Comparison of ENCODE assay signal across 11 mouse cellular contexts in the genomic region with DNA sequence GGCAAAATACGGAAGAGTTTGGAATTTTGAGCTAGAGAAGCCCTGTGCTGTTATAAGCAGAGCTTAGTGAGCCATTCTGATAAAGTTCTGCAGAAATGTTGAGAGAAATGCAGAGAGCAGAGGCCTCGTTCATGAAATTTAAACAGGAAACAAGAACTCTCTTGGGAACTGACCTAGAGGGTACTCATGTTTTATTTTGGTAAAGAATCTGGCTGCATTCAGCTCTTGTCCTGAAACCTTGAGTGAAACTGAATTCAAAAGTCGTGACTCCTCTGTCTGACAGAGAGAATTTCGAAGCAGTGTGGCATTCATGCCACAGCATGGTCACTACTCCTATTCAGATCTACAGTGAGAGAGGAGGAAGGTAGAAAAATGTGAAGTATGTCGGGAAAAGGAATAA. TPM values are rescaled to one million over a fixed set of nuclear protein-coding genes. Genes with fewer than 3 reads are reported as not detected.
DNase-seq lines count a peak whose midpoint lies in the region; ATAC-seq and TF ChIP-seq lines count a peak whose summit lies in the region.
"Had no signal": no experiment of that assay in that cellular context is flagged by ENCODE, and none has a peak within 500 bp of the region (broad histone marks: within the 10 kb centered on the region; RNA-seq: fewer than 3 reads in every experiment).

No protein-coding gene starts in this region.

- H3K4me3 ChIP-seq in heart, adult 2 months = no peak overlapping the region
- H3K4me3 ChIP-seq in kidney, postnatal 0 days (replicated peaks; ENCODE audit: low read depth, low read length) = no peak overlapping the region
- H3K4me3 ChIP-seq in limb, embryonic 13.5 days = no peak overlapping the region
- no peak overlapping the region for H3K4me3 ChIP-seq in thymus, adult 2 months (ENCODE audit: control insufficient read depth, insufficient read depth, low read length)
- H3K4me3 ChIP-seq: hindbrain, embryonic 13.5 days had no signal

- TF ChIP-seq POLR2A in heart, adult 2 months (IDR thresholded peaks at IDR 0.05; ENCODE audit: insufficient read depth, low read depth, low read length) = no peak
- no peak for TF ChIP-seq POLR2A in thymus, adult 2 months (IDR thresholded peaks at IDR 0.05; ENCODE audit: control insufficient read depth, extremely low read depth, insufficient read depth, low read length, poor library complexity)

- ATAC-seq in kidney, postnatal 0 days (replicated peaks; ENCODE audit: low FRiP score, low read depth) = no peak
- no peak for ATAC-seq in limb, embryonic 13.5 days (ENCODE audit: low FRiP score, low read depth)

- H3K27ac ChIP-seq in heart, adult 2 months = peak overlapping the region; percentile 56
- H3K27ac ChIP-seq in kidney, postnatal 0 days = peak overlapping the region; percentile 68
- H3K27ac ChIP-seq in limb, embryonic 13.5 days = peak overlapping the region; percentile 61; the same call in 1 of the 2 replicates
- no peak overlapping the region for H3K27ac ChIP-seq in thymus, adult 2 months (ENCODE audit: control insufficient read depth, insufficient read depth, low read length)
- H3K27ac ChIP-seq: hindbrain, embryonic 13.5 days had no signal

- TF ChIP-seq CTCF in heart, adult 2 months (IDR thresholded peaks at IDR 0.05) = no peak
- no peak for TF ChIP-seq CTCF in kidney, postnatal 0 days (IDR thresholded peaks at IDR 0.05; ENCODE audit: low read depth)
- TF ChIP-seq CTCF in thymus, adult 2 months (IDR thresholded peaks at IDR 0.05; ENCODE audit: borderline replicate concordance, control insufficient read depth, extremely low read depth, insufficient read depth, low read length, poor library complexity) = no peak

- TF ChIP-seq EP300 in heart, adult 2 months (IDR thresholded peaks at IDR 0.05; ENCODE audit: insufficient read depth, low read depth, low read length) = no peak

- DNase-seq in heart, adult 2 months = no peak
- no peak for DNase-seq in heart, adult 18-20 months
- peak; percentile 78 for DNase-seq in kidney, postnatal 0 days (ENCODE audit: low spot score)
- DNase-seq in kidney, postnatal 25 days = no peak
- peak; percentile 54 for DNase-seq in NIH3T3 (ENCODE audit: low read depth)
- no peak for DNase-seq in left cerebral cortex, adult 11 months (ENCODE audit: low spot score)
- DNase-seq in thymus, adult 2 months = no peak
- DNase-seq: adrenal gland, adult 8-10 months; thymus, postnatal 25 days had no signal

- no peaks in the 10 kb centered on the region for H3K9me3 ChIP-seq in kidney, postnatal 0 days (replicated peaks; ENCODE audit: low read length)
- H3K9me3 ChIP-seq in limb, embryonic 13.5 days = no peaks in the 10 kb centered on the region
- H3K9me3 ChIP-seq: hindbrain, embryonic 13.5 days had no signal

- no peak overlapping the region for H3K9ac ChIP-seq in heart, adult 2 months (ENCODE audit: low read depth, low read length)
- H3K9ac ChIP-seq in kidney, postnatal 0 days (ENCODE audit: low read depth, low read length) = no peak overlapping the region
- no peak overlapping the region for H3K9ac ChIP-seq in limb, embryonic 13.5 days
- H3K9ac ChIP-seq: hindbrain, embryonic 13.5 days had no signal

- H3K36me3 ChIP-seq in heart, adult 2 months (ENCODE audit: control insufficient read depth, insufficient read depth, low read length) = no peaks in the 10 kb centered on the region; the same call in 1 of the 2 replicates
- no peaks in the 10 kb centered on the region for H3K36me3 ChIP-seq in kidney, postnatal 0 days (ENCODE audit: insufficient read depth, low read length)
- no peaks in the 10 kb centered on the region for H3K36me3 ChIP-seq in limb, embryonic 13.5 days
- H3K36me3 ChIP-seq in thymus, adult 2 months (ENCODE audit: control insufficient read depth, insufficient read depth, low read length) = no peaks in the 10 kb centered on the region
- H3K36me3 ChIP-seq: hindbrain, embryonic 13.5 days had no signal

- H3K4me2 ChIP-seq in kidney, postnatal 0 days (ENCODE audit: low read length) = no peak overlapping the region
- H3K4me2 ChIP-seq in limb, embryonic 13.5 days (replicated peaks) = no peak overlapping the region
- H3K4me2 ChIP-seq: hindbrain, embryonic 13.5 days had no signal

- no peaks in the 10 kb centered on the region for H3K27me3 ChIP-seq in heart, adult 2 months (ENCODE audit: control insufficient read depth, insufficient read depth, low read length)
- no peaks in the 10 kb centered on the region for H3K27me3 ChIP-seq in kidney, postnatal 0 days (ENCODE audit: insufficient read depth, low read length)
- H3K27me3 ChIP-seq in limb, embryonic 13.5 days = no peaks in the 10 kb centered on the region
- no peaks in the 10 kb centered on the region for H3K27me3 ChIP-seq in thymus, adult 2 months (ENCODE audit: control insufficient read depth, insufficient read depth, low read length)
- H3K27me3 ChIP-seq: hindbrain, embryonic 13.5 days had no signal

- peaks cover 8% of the 10 kb centered on the region for H3K4me1 ChIP-seq in heart, adult 2 months (ENCODE audit: control insufficient read depth, insufficient read depth, low read length)
- peaks cover 11% of the 10 kb centered on the region; the same call in 1 of the 2 replicates for H3K4me1 ChIP-seq in kidney, postnatal 0 days (replicated peaks; ENCODE audit: insufficient read depth, low read length)
- peaks cover 24% of the 10 kb centered on the region for H3K4me1 ChIP-seq in limb, embryonic 13.5 days
- H3K4me1 ChIP-seq in thymus, adult 2 months (replicated peaks; ENCODE audit: control insufficient read depth, insufficient read depth, low read length) = peaks cover 16% of the 10 kb centered on the region
- H3K4me1 ChIP-seq: hindbrain, embryonic 13.5 days had no signal

- H3K79me2 ChIP-seq in heart, adult 2 months (replicated peaks; ENCODE audit: control insufficient read depth, insufficient read depth, low read length) = no peaks in the 10 kb centered on the region

- intact Hi-C loops in heart, adult 2 months (cut with DNase I) = no loop called here

- WGBS in heart, adult 2 months = 42% methylated on average over 5 of the region's 5 CpGs
- 35% methylated on average over 5 of the region's 5 CpGs for WGBS in kidney, postnatal 0 days
- 44% methylated on average over 5 of the region's 5 CpGs for WGBS in limb, embryonic 13.5 days
- WGBS in thymus, adult 2 months = 89% methylated on average over 5 of the region's 5 CpGs

RNA-seq across cellular contexts. Expression of gene Nfkbia, which starts 39.6 kb away (rescaled TPM):
- total RNA-seq in heart, adult 2 months (2021) = 10 to 100 TPM; 65.7 to 80.3 TPM
- 86.0 and 106 TPM in 2 replicates for polyA plus RNA-seq in heart, adult 2 months (2012; rRNA removed)
- 10 to 100 TPM; 59.5 to 74.3 TPM for total RNA-seq in heart, adult 18-20 months (2021)
- 73.1 and 82.7 TPM in 2 replicates for polyA plus RNA-seq in kidney, postnatal 0 days (2015; fragmentation: Nextera tagmentation; extraction: Ambion mirVana)
- 131 and 136 TPM in 2 replicates for polyA plus RNA-seq in limb, embryonic 13.5 days (2015; fragmentation: Nextera tagmentation; extraction: Ambion mirVana)
- polyA plus RNA-seq in thymus, adult 2 months (2012; rRNA removed) = 613 and 674 TPM in 2 replicates

Comparison
In these comparisons a context has a peak if more than half of its experiments do, and no peak if none do; other contexts are left out.
1. DNase-seq: peak in kidney, postnatal 0 days (single experiment) and NIH3T3 (single experiment); none in heart, adult 2 months (0 of 2), heart, adult 18-20 months (0 of 2), kidney, postnatal 25 days (0 of 2), left cerebral cortex, adult 11 months (single experiment) and thymus, adult 2 months (single experiment).